Mouse (Mus musculus) cortical plate, adult 2 months (tissue): Measurements from ENCODE around the gene Foxj1. TPM values are rescaled to one million over a fixed set of nuclear protein-coding genes. Genes with fewer than 3 reads are reported as not detected.
A peak's percentile ranks its signal among the peaks of the same experiment; 100 is the strongest.

ENCODE experiments used
- H3K27ac ChIP-seq: fragments of 200-500 bp; 2 replicates; pipeline ENCODE4 v1.5.1; 2012; ENCODE audit warnings: low read length, control low read depth, inconsistent platforms; ENCODE audit not compliant: insufficient read depth
- H3K4me1 ChIP-seq: fragments of 200-500 bp; 2 replicates; pipeline ENCODE4 v1.6.1; 2011; ENCODE audit warnings: low read length; ENCODE audit not compliant: control insufficient read depth, insufficient read depth
- H3K4me3 ChIP-seq: fragments of 200-500 bp; 2 replicates; pipeline ENCODE4 v1.5.1; 2011; ENCODE audit warnings: mild to moderate bottlenecking, low read length, control low read depth; ENCODE audit not compliant: insufficient read depth
- CTCF ChIP-seq: fragments of 200-500 bp; IDR thresholded peaks from 2 replicates; pipeline ENCODE4 v1.5.1; 2011; ENCODE audit warnings: mild to moderate bottlenecking, control low read depth, low read length; ENCODE audit not compliant: insufficient read depth; ENCODE audit errors: extremely low read depth
- POLR2A ChIP-seq: fragments of 200-500 bp; IDR thresholded peaks from 2 replicates; pipeline ENCODE4 v1.6.1; 2011; ENCODE audit warnings: mild to moderate bottlenecking, low read length, control low read depth; ENCODE audit not compliant: insufficient read depth; ENCODE audit errors: extremely low read depth
- polyA plus RNA-seq: library from polyadenylated mRNA; depleted of rRNA; stranded (reverse); fragments of >200 nt; gene quantifications from 2 replicates; pipeline ENCODE4 v1.2.3, GENCODE M21; 2012

Gene Foxj1
- polyA plus RNA-seq, 1 experiment = 6.6 TPM

- no peak overlapping the region for H3K4me3 ChIP-seq
- peak overlapping the region; percentile 86; the same call in 1 of the 2 replicates for H3K27ac ChIP-seq
- H3K4me1 ChIP-seq = no peaks in the 10 kb centered on the region
- no peak for TF ChIP-seq POLR2A
- TF ChIP-seq CTCF = no peak
Measured at GRCm38 (mm10) chr11:116329314-116330210, 5.6 kb downstream of the Foxj1 start.

GRCm38 (mm10) chr11:116326963-116327603, 8.1 kb downstream of the Foxj1 start:
- H3K27ac ChIP-seq = no peak overlapping the region
- H3K4me3 ChIP-seq = no peak overlapping the region
- H3K4me1 ChIP-seq = no peaks in the 10 kb centered on the region
- TF ChIP-seq POLR2A (no peak), CTCF (no peak)

- 0 out of 2 replicates have a peak, but pooled peaks cover 2% of the 10 kb centered on the region for H3K4me1 ChIP-seq
- H3K4me3 ChIP-seq = no peak overlapping the region; the same call in 1 of the 2 replicates
- H3K27ac ChIP-seq = no peak overlapping the region
- TF ChIP-seq POLR2A (no peak), CTCF (peak; percentile 71)
Measured at GRCm38 (mm10) chr11:116318719-116319659, 16.2 kb downstream of the Foxj1 start.

- TF ChIP-seq POLR2A (no peak), CTCF (no peak)
- no peak overlapping the region for H3K27ac ChIP-seq
- no peak overlapping the region for H3K4me3 ChIP-seq
- peaks cover 2% of the 10 kb centered on the region; the same call in 1 of the 2 replicates for H3K4me1 ChIP-seq
Measured at GRCm38 (mm10) chr11:116312359-116312758, 22.8 kb downstream of the Foxj1 start.

- TF ChIP-seq POLR2A (no peak), CTCF (no peak)
- Histone ChIP-seq H3K4me3 (no peak overlapping the region), H3K27ac (no peak overlapping the region), H3K4me1 (peaks cover 2% of the 10 kb centered on the region; the same call in 1 of the 2 replicates)
Measured at GRCm38 (mm10) chr11:116311169-116311568, 24.0 kb downstream of the Foxj1 start.

GRCm38 (mm10) chr11:116309601-116310000, 25.6 kb downstream of the Foxj1 start:
- Histone ChIP-seq H3K4me3 (no peak overlapping the region), H3K4me1 (peaks cover 2% of the 10 kb centered on the region; the same call in 1 of the 2 replicates), H3K27ac (no peak overlapping the region)
- no peak for TF ChIP-seq CTCF
- TF ChIP-seq POLR2A = no peak

- TF ChIP-seq CTCF (no peak), POLR2A (no peak)
- H3K27ac ChIP-seq = no peak overlapping the region
- H3K4me1 ChIP-seq = peaks cover 2% of the 10 kb centered on the region; the same call in 1 of the 2 replicates
- H3K4me3 ChIP-seq = no peak overlapping the region
Measured at GRCm38 (mm10) chr11:116307762-116308531, 27.3 kb downstream of the Foxj1 start.

- H3K4me1 ChIP-seq = peaks cover 2% of the 10 kb centered on the region; the same call in 1 of the 2 replicates
- peak within 1 kb of the TSS; percentile 95 for H3K4me3 ChIP-seq
- no peak for TF ChIP-seq CTCF
- H3K27ac ChIP-seq = no peak within 1 kb of the TSS
Measured at GRCm38 (mm10) chr11:116307019-116307725, 28.0 kb downstream of the Foxj1 start, which contains the start of gene Exoc7. TSS of gene Exoc7 (minus strand) at chr11:116307233.
